Mouse (Mus musculus): ENCODE measurements around the gene Mrpl20. TPM values are rescaled to one million over a fixed set of nuclear protein-coding genes. Genes with fewer than 3 reads are reported as not detected.

Mrpl20 gene
- 112 TPM for polyA plus RNA-seq (2014; fragmentation: Illumina TruSeq; extraction: RNeasy Lipid Tissue Mini Kit (QIAGEN cat#74804); ENCODE audit: insufficient read depth, low read depth, low replicate concordance)

DNA sequence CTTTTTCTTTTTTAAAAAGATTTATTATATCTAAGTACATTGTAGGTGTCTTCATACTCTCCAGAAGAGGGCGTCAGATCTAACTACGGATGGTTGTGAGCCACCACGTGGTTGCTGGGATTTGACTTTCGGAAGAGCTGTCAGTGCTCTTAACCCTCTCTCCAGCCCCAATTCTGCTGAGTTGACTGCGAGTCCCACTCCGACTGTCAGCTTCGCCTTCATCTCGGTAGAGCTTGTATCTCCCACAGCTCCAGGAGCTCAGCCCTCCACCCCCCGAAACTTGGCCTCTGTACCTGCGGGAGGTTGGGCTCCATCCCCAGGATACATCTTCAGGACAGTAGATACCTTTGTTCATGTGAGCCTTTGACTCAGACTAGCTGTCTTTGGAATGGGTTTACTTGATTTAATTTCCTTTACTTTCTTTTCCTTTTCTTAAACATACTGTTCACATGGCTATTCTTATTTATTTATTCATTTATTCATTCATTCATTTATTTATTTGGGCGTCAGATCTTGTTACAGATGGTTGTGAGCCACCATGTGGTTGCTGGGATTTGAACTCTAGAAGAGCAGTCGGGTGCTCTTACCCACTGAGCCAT is at the start of gene Mrpl20:
Mrpl20 (plus strand) TSS at position 138 of the 599 bp plus-strand sequence.

DNA sequence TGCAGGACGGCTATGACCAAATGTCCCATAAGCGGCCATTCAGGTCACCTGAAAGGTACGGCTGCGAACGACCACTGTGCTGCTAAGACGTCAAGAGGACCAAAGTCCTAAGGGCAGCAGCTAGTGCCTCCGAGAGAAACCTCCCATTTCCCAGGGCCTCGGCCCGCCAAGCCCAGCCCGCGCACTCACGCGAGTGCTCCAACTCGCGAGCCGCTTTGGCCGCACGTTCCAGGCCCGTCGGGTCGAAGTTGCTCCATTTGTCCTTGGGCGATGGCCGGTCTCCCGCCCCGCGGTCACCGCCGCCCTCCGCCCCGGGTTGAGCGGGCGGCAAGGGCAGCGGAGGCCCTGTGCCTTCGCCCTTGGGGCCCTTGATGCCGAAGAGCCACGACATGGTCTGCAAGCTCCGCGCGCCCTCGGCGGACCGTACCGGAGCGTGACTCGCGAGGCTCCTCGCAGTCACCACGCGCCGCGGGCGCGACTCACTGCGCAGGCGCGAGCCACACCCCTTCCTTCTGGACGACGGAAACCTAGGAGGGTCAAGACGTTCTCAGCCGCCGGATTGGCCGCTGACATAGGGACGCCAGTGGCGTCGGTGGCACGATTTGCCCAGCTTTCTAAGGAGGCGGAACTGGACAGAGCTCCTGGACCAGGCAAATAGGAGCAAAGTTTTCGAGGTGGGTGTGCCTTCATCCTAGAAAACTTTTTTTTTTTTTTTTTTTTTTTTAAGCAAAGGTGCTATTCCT is 41.9 kb upstream of the Mrpl20 start, which contains the start of gene Atad3a:
Atad3a (minus strand) TSS at position 481 of the 743 bp plus-strand sequence.

DNA sequence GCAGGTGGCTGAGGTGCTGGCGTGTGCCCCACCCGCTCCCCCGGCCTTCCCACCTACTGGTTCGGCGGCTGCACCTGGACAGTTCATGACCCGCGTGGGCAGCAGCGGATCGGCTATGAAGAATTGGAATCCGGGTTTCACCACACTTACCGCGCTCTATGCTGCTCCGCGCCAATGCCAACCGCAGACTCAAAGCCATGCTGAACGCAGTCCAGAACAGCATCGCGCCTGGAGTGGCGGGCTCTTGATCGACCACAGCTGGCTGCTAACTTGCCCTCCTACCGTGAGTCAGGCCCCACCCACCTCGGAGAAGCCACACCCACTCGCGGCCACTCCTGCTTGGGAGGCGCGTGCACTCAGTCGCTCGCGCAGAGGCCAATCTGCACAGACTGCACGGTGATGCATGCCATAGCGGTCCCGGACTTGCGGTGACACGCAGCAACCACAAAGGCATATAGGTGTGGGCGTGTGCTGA is 28.4 kb upstream of the Mrpl20 start, which contains the start of gene Vwa1:
Vwa1 (minus strand) TSS at position 419 of the 475 bp plus-strand sequence.

DNA sequence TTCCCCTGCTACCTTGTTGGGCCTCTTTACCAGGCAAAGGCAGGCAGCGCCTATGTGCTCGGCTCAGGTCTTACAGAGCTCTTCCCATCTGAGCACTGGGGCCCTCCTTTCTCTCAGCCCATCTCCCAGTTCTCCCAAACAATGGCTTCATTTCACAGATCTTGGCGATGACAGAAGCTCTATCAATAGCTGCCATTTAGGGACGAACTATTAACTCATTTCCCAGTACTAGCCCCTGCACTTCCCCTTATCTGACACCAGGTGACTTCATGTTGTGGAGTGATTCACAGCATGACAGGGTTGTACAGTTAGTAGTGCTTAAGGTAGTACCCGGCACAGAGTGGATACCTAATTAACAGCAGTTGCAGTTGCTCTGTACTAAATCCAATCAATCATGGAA is 16.9 kb upstream of the Mrpl20 start, which contains the start of gene Tmem88b:
Tmem88b (minus strand) TSS at position 56 of the 400 bp plus-strand sequence.

DNA sequence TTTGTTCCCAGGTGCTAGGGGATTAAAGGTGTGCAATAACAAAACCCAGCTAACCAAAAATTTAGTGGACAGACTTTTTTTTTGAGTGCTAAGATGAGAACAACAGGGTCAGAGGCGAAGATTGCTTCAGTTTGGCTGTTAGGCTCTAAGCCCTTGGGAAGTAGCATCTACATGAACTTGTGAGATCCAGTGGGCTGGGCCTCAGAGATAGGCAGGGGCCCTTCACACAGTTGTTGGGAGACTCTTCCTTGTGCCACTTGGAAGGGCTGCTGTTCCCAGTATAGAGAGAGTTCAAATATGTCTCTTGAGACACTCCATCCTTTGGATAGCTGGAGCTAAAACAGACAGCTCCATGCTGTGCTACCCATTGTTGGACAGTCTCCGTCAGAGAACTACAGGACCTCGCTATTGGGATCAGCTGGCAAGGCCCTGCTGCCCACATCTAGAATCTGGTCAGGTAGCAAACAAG is 12.6 kb upstream of the Mrpl20 start, which contains the start of gene Ankrd65:
Ankrd65 (plus strand) TSS at position 419 of the 469 bp plus-strand sequence.

DNA sequence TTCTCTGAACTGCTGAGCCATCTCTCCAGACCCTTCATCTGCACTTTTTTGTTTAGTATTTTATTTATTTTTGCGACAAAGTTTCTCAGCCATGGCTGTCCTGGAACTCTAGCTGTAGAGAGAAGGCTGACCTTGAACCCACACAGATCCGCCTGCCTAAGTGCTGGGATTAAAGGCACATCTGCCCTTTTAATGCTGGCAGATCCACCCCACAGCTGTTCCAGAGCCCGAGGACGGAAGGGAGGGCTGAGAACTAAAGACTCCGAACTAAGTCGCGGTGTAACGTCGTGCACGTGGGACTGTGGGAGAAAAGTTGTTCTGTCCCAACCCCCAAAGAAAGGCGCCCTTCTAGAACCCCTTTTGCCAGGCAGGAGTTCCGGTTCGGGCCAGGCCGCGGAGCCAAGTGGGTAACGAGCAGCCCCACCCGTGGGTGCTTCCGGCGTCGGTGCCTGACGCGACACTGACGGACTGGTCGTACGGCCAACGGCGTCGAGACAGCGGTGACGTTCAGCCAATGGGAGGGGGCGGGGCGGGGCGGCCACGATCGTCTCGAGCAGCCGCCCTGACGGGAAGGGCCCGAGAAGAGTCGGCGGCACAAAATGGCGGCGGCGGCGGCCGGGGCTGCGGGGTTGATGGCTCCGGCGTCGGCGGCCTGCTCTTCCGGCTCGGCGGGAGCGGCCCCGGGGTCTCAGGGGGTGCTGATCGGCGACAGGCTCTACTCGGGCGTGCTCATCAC is 9.4 kb downstream of the Mrpl20 start, which contains the start of gene Ccnl2:
Ccnl2 (plus strand) TSS at position 561 of the 736 bp plus-strand sequence.

DNA sequence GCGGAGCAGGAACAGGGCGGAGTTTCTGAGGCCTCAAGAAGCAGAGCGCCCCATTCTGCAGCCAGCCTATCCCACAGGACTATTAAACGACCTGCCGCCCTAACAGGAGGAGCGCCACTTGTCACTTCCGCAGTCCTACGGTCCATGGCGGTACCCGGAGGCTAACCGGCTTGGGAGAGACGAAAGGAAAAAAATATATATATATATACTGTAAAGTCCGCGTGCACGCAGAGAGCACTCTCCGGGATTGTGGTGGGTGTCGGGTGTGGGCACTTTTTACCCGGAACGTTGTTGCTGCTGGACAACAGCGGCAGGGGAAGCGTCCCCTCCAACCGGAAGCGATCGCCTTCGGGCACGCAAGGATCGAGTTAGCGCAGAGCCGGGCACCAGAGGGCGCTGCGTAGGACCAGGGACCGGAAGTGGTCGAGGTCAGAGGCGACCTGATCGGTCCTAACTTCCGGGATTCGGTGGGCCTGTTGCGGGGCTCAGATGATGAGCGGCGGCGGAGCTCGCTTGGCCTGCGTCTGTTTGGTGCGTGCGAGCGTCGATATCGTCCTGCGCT is 28.6 kb downstream of the Mrpl20 start, which contains the start of gene Aurkaip1:
Aurkaip1 (plus strand) TSS at position 68 of the 562 bp plus-strand sequence.

DNA sequence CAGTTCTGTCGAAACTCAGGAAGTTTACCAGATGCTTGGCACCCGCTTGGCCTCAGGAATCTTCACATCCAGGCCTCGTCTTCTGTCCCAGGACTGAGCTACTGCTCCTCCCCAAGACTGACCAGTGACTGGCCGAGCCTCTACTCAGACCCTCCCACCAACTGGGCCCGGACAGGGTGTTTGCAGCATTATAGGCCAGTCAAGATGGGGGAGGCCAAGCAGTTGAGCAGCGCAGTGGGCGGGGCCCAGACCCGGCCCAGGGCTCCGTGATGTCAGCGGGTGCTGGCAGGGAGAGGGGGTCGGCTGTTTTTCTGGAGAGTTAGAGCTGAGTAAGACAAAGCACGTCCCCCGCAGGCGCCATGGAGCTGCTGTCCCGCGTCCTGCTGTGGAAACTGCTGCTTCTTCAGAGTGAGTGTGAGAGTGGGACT is 36.8 kb downstream of the Mrpl20 start, which contains the start of gene Mxra8:
Mxra8 (plus strand) TSS at position 198 of the 428 bp plus-strand sequence.

DNA sequence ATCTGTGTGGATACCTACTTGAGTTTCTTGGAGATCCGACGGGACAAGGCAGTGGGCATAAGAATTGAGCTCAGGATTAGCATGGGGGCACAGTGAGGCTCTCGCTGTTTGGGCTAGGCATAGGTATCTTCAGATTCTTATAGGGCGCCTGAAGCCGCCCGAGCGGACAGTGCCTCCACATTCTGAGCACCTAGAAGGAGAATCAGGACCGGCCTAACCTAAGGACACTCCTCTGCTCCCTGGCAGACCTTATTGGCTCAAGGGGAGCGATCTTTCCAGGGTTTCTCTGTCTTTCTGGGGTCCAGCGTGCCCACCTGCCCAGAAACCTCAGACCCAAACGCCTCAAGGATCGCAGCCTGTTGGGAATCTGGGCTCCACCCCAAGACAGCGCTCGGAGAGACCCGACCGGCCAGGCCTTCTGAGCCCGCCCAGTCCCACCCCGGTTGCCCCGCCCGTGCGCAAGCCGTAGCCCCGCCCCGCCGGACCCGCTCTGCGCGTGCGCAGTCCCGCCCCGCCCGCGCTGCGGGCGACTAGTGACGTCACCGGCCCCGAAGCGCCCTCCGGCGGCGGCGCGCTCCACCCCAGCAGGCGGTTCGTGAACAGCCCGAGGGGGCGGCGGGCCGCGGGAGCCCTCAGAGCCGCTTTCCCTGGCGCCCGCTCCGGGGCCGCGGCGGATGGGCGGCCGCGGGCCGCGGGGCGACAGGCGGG is 44.3 kb downstream of the Mrpl20 start, which contains the start of gene Dvl1:
Dvl1 (plus strand) TSS at position 532 of the 708 bp plus-strand sequence.

Other genes starting within 250 kb of the Mrpl20 start
- gene Nadk, start 240.5 kb upstream of the Mrpl20 start, polyA plus RNA-seq (2014; fragmentation: Illumina TruSeq; extraction: RNeasy Lipid Tissue Mini Kit (QIAGEN cat#74804); ENCODE audit: insufficient read depth, low read depth, low replicate concordance), result 65.4 TPM
- 2.7 TPM for gene Slc35e2, start 201.5 kb upstream of the Mrpl20 start, polyA plus RNA-seq (2014; fragmentation: Illumina TruSeq; extraction: RNeasy Lipid Tissue Mini Kit (QIAGEN cat#74804); ENCODE audit: insufficient read depth, low read depth, low replicate concordance)
- gene Cdk11b, start 178.0 kb upstream of the Mrpl20 start, polyA plus RNA-seq (2014; fragmentation: Illumina TruSeq; extraction: RNeasy Lipid Tissue Mini Kit (QIAGEN cat#74804); ENCODE audit: insufficient read depth, low read depth, low replicate concordance), result 47.0 TPM
- not detected for gene Gm10563, start 157.5 kb upstream of the Mrpl20 start, polyA plus RNA-seq (2014; fragmentation: Illumina TruSeq; extraction: RNeasy Lipid Tissue Mini Kit (QIAGEN cat#74804); ENCODE audit: insufficient read depth, low read depth, low replicate concordance)
- gene Mmp23, start 149.5 kb upstream of the Mrpl20 start, polyA plus RNA-seq (2014; fragmentation: Illumina TruSeq; extraction: RNeasy Lipid Tissue Mini Kit (QIAGEN cat#74804); ENCODE audit: insufficient read depth, low read depth, low replicate concordance), result 18.4 TPM
- 23.8 TPM for gene Mib2, start 133.7 kb upstream of the Mrpl20 start, polyA plus RNA-seq (2014; fragmentation: Illumina TruSeq; extraction: RNeasy Lipid Tissue Mini Kit (QIAGEN cat#74804); ENCODE audit: insufficient read depth, low read depth, low replicate concordance)
- 2.8 TPM for gene Fndc10, start 108.5 kb upstream of the Mrpl20 start, polyA plus RNA-seq (2014; fragmentation: Illumina TruSeq; extraction: RNeasy Lipid Tissue Mini Kit (QIAGEN cat#74804); ENCODE audit: insufficient read depth, low read depth, low replicate concordance)
- 76.0 TPM for gene Ssu72, start 98.1 kb upstream of the Mrpl20 start, polyA plus RNA-seq (2014; fragmentation: Illumina TruSeq; extraction: RNeasy Lipid Tissue Mini Kit (QIAGEN cat#74804); ENCODE audit: insufficient read depth, low read depth, low replicate concordance)
- gene Tmem240, start 68.1 kb upstream of the Mrpl20 start, polyA plus RNA-seq (2014; fragmentation: Illumina TruSeq; extraction: RNeasy Lipid Tissue Mini Kit (QIAGEN cat#74804); ENCODE audit: insufficient read depth, low read depth, low replicate concordance), result 0.40 TPM
- gene Atad3a, start 41.8 kb upstream of the Mrpl20 start, polyA plus RNA-seq (2014; fragmentation: Illumina TruSeq; extraction: RNeasy Lipid Tissue Mini Kit (QIAGEN cat#74804); ENCODE audit: insufficient read depth, low read depth, low replicate concordance), result 17.7 TPM
- 3.0 TPM for gene Vwa1, start 28.2 kb upstream of the Mrpl20 start, polyA plus RNA-seq (2014; fragmentation: Illumina TruSeq; extraction: RNeasy Lipid Tissue Mini Kit (QIAGEN cat#74804); ENCODE audit: insufficient read depth, low read depth, low replicate concordance)
- 0.29 TPM for gene Tmem88b, start 17.0 kb upstream of the Mrpl20 start, polyA plus RNA-seq (2014; fragmentation: Illumina TruSeq; extraction: RNeasy Lipid Tissue Mini Kit (QIAGEN cat#74804); ENCODE audit: insufficient read depth, low read depth, low replicate concordance)
- 3.2 TPM for gene Ankrd65, start 12.4 kb upstream of the Mrpl20 start, polyA plus RNA-seq (2014; fragmentation: Illumina TruSeq; extraction: RNeasy Lipid Tissue Mini Kit (QIAGEN cat#74804); ENCODE audit: insufficient read depth, low read depth, low replicate concordance)
- gene Ccnl2, start 9.6 kb downstream of the Mrpl20 start, polyA plus RNA-seq (2014; fragmentation: Illumina TruSeq; extraction: RNeasy Lipid Tissue Mini Kit (QIAGEN cat#74804); ENCODE audit: insufficient read depth, low read depth, low replicate concordance), result 51.7 TPM
- 106 TPM for gene Aurkaip1, start 28.4 kb downstream of the Mrpl20 start, polyA plus RNA-seq (2014; fragmentation: Illumina TruSeq; extraction: RNeasy Lipid Tissue Mini Kit (QIAGEN cat#74804); ENCODE audit: insufficient read depth, low read depth, low replicate concordance)
- gene Mxra8, start 36.8 kb downstream of the Mrpl20 start, polyA plus RNA-seq (2014; fragmentation: Illumina TruSeq; extraction: RNeasy Lipid Tissue Mini Kit (QIAGEN cat#74804); ENCODE audit: insufficient read depth, low read depth, low replicate concordance), result 188 TPM
- 25.1 TPM for gene Dvl1, start 44.5 kb downstream of the Mrpl20 start, polyA plus RNA-seq (2014; fragmentation: Illumina TruSeq; extraction: RNeasy Lipid Tissue Mini Kit (QIAGEN cat#74804); ENCODE audit: insufficient read depth, low read depth, low replicate concordance)
- gene Tas1r3, start 60.5 kb downstream of the Mrpl20 start, polyA plus RNA-seq (2014; fragmentation: Illumina TruSeq; extraction: RNeasy Lipid Tissue Mini Kit (QIAGEN cat#74804); ENCODE audit: insufficient read depth, low read depth, low replicate concordance), result 0.19 TPM
- 6.7 TPM for gene Cptp, start 66.6 kb downstream of the Mrpl20 start, polyA plus RNA-seq (2014; fragmentation: Illumina TruSeq; extraction: RNeasy Lipid Tissue Mini Kit (QIAGEN cat#74804); ENCODE audit: insufficient read depth, low read depth, low replicate concordance)
- 18.8 TPM for gene Ints11, start 66.7 kb downstream of the Mrpl20 start, polyA plus RNA-seq (2014; fragmentation: Illumina TruSeq; extraction: RNeasy Lipid Tissue Mini Kit (QIAGEN cat#74804); ENCODE audit: insufficient read depth, low read depth, low replicate concordance)
- 13.1 TPM for gene Pusl1, start 88.9 kb downstream of the Mrpl20 start, polyA plus RNA-seq (2014; fragmentation: Illumina TruSeq; extraction: RNeasy Lipid Tissue Mini Kit (QIAGEN cat#74804); ENCODE audit: insufficient read depth, low read depth, low replicate concordance)
- 6.0 TPM for gene Acap3, start 88.9 kb downstream of the Mrpl20 start, polyA plus RNA-seq (2014; fragmentation: Illumina TruSeq; extraction: RNeasy Lipid Tissue Mini Kit (QIAGEN cat#74804); ENCODE audit: insufficient read depth, low read depth, low replicate concordance)
- gene Ube2j2, start 141.0 kb downstream of the Mrpl20 start, polyA plus RNA-seq (2014; fragmentation: Illumina TruSeq; extraction: RNeasy Lipid Tissue Mini Kit (QIAGEN cat#74804); ENCODE audit: insufficient read depth, low read depth, low replicate concordance), result 45.9 TPM
- 18.9 TPM for gene C1qtnf12, start 159.4 kb downstream of the Mrpl20 start, polyA plus RNA-seq (2014; fragmentation: Illumina TruSeq; extraction: RNeasy Lipid Tissue Mini Kit (QIAGEN cat#74804); ENCODE audit: insufficient read depth, low read depth, low replicate concordance)
- gene B3galt6, start 189.8 kb downstream of the Mrpl20 start, polyA plus RNA-seq (2014; fragmentation: Illumina TruSeq; extraction: RNeasy Lipid Tissue Mini Kit (QIAGEN cat#74804); ENCODE audit: insufficient read depth, low read depth, low replicate concordance), result 3.9 TPM
- 179 TPM for gene Sdf4, start 190.0 kb downstream of the Mrpl20 start, polyA plus RNA-seq (2014; fragmentation: Illumina TruSeq; extraction: RNeasy Lipid Tissue Mini Kit (QIAGEN cat#74804); ENCODE audit: insufficient read depth, low read depth, low replicate concordance)
- gene Tnfrsf4, start 211.0 kb downstream of the Mrpl20 start, polyA plus RNA-seq (2014; fragmentation: Illumina TruSeq; extraction: RNeasy Lipid Tissue Mini Kit (QIAGEN cat#74804); ENCODE audit: insufficient read depth, low read depth, low replicate concordance), result 2.9 TPM
- gene Tnfrsf18, start 223.3 kb downstream of the Mrpl20 start, polyA plus RNA-seq (2014; fragmentation: Illumina TruSeq; extraction: RNeasy Lipid Tissue Mini Kit (QIAGEN cat#74804); ENCODE audit: insufficient read depth, low read depth, low replicate concordance), result 4.0 TPM